Mouse (Mus musculus): ENCODE measurements at regions not wholly inside any gene's neighbourhood (a gene's known extent, or its start where the extent isn't known, plus 50 kb on each side); places are given as distances from the start of the nearest gene placed in this dataset.

- TF ChIP-seq POLR2A (IDR thresholded peaks at IDR 0.05; ENCODE audit: borderline replicate concordance, low read depth, low read length) (no peak), CTCF (IDR thresholded peaks at IDR 0.05; ENCODE audit: low read depth, low read length) (no peak)
These were observed 89.8 kb upstream of the Irf2bp2 start for GRCm38 (mm10) chr8:126683555-126683947.

All from bone marrow macrophage, adult 2 months (primary cell).